Mouse (Mus musculus): ENCODE data around the gene Gm20503.

Gene Gm20503

DNA sequence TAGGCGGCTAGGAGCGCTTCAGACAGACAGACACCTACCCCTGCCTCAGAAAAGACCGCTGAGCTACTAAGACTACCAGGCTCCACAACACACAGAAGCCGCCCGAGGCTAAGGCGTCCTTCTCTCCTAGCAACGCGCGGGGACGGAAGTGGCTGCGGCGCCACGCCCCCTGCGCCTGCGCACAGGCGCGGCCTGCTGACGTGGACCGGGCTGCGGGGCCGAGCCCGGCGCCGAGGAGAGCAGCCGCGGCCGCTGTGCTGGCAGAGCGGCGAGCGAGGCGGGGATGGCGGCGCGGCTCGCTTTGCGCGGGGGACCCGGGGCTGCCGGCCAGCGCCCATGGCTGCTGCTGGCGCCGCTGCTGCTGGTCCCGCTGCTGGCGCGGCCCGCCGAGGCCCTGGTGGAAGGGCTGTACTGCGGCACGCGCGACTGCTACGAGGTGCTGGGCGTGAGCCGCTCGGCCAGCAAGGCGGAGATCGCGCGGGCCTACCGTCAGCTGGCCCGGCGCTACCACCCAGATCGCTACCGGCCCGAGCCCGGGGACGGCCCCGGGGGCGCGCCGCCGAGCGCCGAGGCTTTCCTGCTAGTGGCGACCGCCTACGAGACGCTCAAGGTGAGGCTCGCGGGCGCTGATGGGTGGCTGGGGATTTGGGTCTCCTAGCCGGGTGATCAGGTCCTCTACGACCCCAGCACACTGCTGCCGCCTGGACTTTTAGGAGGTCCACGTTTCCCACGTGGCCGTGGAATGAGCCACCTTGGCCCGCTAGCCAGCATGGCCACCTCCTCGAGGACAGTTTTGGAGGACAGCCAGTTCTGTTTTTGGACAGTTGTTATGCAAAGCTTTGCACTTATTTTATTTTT is at the start of gene Gm20503:
Gene Gm20503 (plus strand): TSS at position 263 of the 858 bp plus-strand sequence.
- DNase-seq (ENCODE audit: low read depth), result peak; percentile 97

DNA sequence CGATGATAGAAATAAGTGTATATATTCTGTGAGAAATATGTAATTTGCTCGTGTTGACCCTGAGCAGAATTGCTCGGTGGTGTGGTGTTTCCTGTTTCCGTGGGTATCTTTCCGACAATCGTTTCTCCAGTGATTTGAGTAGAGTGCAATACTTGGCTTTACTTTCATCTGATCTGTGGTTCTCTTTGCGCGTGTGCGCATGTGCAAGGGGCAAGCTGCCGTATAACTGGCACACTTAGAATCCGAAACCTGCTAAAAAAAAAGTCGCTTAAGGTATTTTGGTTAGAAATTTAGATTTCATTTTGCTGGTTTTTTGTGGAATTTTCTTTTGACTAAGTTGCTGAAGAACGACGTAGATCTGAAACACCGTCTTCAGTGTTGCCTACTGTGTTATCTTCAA is 41.3 kb upstream of the Gm20503 start:
- no peak for DNase-seq (ENCODE audit: low read depth)

DNA sequence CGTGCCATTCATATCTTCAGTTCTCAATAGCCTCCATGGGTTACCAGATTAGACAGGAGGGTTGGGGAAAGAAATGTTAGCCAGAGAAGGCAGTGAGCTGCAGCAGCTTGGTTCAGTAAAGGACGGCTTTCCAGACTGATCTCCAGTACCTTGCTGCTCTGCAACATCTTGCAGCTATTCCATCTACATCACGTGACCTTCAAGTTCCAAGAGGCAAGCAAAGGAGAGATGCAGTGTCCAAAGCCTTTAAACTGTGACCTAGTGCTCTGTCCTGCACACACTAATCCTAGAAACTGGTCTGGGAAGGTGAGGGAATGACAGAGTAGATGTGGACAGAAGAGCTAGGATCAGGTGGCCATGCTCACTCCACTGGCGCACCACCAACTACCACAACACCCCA is 39.7 kb upstream of the Gm20503 start:
- no peak for DNase-seq (ENCODE audit: low read depth)

GRCm38 (mm10) chr4:58965136-58965535 is 37.9 kb upstream of the Gm20503 start:
- peak; percentile 64 for DNase-seq (ENCODE audit: low read depth)

GRCm38 (mm10) chr4:58970678-58971077 is 32.3 kb upstream of the Gm20503 start:
- no peak for DNase-seq (ENCODE audit: low read depth)

GRCm38 (mm10) chr4:58975711-58976110 is 27.3 kb upstream of the Gm20503 start:
- DNase-seq (ENCODE audit: low read depth), result no peak

DNA sequence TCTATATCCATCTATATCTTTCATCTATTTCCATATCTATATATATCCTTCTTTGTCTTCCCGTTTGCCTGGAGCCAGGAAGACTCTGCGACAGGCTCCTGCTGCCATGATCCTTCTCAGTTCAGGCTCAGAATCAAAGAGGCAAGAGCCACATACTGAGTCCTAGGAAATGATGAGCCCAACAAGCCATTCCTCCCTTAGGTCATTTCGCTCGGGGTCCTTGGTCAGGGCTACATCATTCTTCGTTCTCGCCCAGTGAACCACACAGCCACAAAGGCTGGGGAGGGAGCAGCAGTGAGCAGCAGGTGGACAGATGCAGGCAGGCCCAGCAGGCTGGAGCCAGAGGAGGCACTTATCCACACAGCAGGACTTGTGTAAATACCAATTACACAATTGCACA is 21.6 kb upstream of the Gm20503 start:
- no peak for DNase-seq (ENCODE audit: low read depth)

- DNase-seq (ENCODE audit: low read depth), result no peak
These were observed 20.2 kb upstream of the Gm20503 start for GRCm38 (mm10) chr4:58982806-58983205.

- DNase-seq (ENCODE audit: low read depth), result peak; percentile 91
These were observed 17.8 kb upstream of the Gm20503 start for GRCm38 (mm10) chr4:58985157-58985648.

DNA sequence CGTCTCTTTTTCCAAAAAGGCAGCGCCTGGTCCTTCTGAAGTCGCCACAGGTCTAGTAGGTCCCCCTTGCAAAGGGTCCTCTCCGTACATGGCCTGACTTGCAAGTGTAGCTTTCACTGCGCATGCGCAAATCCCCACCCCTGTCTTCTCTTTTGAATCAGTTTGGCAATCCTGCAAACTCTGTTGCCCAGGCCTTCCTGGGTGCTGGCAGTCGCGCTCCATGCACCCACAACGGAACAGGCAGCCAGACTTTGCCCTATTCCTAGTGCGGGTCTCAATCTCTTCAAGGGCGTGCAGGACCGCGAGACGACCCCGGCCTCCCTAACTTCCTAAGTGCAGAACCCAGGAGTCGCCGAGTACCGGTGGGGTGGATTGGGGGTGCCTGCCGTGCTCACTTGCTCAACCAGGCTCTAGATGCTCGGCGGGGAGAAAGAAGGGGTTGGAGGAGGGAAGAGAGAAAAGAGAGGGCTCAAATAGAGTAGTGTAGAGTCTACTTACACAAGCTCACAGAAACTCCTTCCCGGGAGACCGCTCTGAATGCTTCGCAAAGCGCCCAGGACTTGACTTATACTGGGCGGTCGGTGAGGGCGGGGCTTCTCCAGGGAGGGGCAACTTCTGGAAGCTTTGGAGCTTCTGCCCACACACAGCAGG is 16.3 kb upstream of the Gm20503 start, which contains the start of gene Ptgr1:
Gene Ptgr1 (minus strand): TSS at position 580 of the 651 bp plus-strand sequence.
- peak; percentile 95 for DNase-seq (ENCODE audit: low read depth)

- no peak for DNase-seq (ENCODE audit: low read depth)
These were observed 13.6 kb upstream of the Gm20503 start for GRCm38 (mm10) chr4:58989303-58989898.

DNA sequence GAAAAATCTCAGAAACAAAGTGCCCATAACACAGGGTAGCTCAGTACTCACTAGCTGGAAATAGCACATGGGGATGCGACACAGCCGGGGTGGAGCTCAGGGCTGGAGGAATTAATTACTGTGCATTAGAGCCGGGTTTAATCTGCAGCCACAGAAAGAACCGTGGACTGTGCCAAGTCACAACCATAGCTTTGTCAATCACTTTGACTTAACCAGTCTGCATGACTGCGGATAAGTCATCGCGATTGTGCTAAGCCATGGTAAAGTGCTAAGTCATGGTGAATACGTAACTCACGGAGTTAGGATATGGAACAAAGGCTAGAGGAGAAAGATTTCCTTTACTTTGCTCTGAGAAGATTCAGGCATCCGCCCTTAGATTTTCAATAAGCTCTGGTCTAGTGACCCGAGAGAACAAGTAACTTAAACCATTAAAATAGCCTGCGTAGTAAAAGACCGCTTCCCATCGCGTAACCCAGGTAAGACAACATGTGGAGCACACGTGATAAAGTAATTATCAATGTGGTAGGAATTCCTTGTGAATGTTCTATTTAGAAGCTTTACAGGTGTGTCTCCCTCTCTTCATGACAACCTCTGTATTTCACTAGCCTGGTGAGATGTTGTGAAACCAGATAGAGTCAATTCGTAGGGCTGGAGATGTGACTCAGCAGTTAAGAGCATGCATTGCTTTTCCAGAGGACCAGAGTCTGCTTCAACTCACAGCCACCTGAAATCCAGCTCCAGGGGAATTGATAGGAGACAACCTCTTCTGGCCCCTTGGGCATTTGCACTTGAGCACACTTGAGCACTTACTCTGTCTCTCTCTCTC is 12.2 kb upstream of the Gm20503 start:
- peak; percentile 25 for DNase-seq (ENCODE audit: low read depth)

GRCm38 (mm10) chr4:58992195-58992594 is 10.8 kb upstream of the Gm20503 start:
- no peak for DNase-seq (ENCODE audit: low read depth)

- no peak for DNase-seq (ENCODE audit: low read depth)
These were observed 8.2 kb upstream of the Gm20503 start, which contains the start of gene Dnajc25 for GRCm38 (mm10) chr4:58994762-58995161. Gene Dnajc25 (plus strand): TSS chr4:58995062.

- DNase-seq (ENCODE audit: low read depth), result no peak
These were observed 7.7 kb upstream of the Gm20503 start for GRCm38 (mm10) chr4:58995251-58995693.

DNA sequence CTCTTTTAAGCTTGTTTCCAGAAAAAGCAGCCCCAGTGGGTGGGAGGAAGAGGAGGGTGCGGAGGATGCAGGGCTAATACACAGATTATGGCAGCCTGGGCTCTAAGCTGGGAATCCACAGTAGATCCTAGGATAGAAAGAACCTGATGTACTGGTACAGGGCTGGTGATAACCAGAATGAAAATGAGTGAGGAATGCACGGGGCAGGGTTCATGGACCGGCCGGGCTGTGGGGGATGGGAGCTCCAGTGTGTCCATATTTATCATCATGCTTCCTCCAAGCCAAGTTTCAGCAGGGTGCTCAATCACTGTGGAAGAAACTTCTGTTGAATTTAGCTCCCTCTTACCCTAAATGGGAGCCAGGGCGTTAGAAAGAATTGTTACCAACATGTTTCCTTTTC is 5.9 kb upstream of the Gm20503 start:
- no peak for DNase-seq (ENCODE audit: low read depth)

GRCm38 (mm10) chr4:58998688-58999087 is 4.3 kb upstream of the Gm20503 start:
- DNase-seq (ENCODE audit: low read depth), result no peak

DNA sequence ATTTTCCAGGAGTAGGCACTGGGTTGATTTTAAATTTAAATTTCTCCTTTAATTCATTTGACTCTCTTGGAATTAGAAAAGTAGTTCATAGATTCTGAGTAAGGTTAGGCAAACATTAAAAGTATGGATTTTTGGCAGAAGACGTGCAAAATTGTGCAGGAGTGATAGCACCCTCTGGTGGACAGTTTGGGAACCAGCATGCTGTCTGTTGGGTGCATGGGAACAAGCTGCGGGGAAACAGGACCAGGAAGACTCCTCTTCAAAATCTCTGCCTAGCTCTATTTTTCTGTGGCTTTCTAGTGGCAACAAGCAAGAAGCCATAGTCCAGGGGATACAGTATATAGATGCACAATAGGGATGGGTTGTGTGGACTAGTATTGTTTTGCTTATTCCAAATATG is 3.3 kb upstream of the Gm20503 start:
- peak; percentile 95 for DNase-seq (ENCODE audit: low read depth)

DNA sequence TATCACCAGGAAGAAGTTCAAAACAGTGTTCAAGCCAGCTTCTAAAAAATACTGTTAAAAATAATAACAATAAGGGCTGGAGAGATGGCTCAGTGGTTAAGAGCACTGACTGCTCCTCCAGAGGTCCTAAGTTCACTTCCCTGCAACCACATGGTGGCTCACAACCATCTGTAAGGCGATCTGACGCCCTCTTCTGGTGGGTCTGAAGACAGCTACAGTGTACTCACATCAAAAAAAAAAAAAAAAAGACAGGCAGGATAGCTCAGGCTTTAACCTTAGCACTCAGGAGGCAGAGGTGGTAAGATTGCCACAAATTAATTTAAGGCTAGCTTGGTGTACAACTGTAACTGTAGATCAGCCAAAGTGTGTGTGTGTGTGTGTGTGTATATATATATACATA is 2.4 kb upstream of the Gm20503 start:
- DNase-seq (ENCODE audit: low read depth), result peak; percentile 70

- no peak for DNase-seq (ENCODE audit: low read depth)
These were observed 793 bp downstream of the Gm20503 start for GRCm38 (mm10) chr4:59003806-59004200.

- DNase-seq (ENCODE audit: low read depth), result no peak
These were observed 3.2 kb downstream of the Gm20503 start for GRCm38 (mm10) chr4:59006211-59006610.

DNA sequence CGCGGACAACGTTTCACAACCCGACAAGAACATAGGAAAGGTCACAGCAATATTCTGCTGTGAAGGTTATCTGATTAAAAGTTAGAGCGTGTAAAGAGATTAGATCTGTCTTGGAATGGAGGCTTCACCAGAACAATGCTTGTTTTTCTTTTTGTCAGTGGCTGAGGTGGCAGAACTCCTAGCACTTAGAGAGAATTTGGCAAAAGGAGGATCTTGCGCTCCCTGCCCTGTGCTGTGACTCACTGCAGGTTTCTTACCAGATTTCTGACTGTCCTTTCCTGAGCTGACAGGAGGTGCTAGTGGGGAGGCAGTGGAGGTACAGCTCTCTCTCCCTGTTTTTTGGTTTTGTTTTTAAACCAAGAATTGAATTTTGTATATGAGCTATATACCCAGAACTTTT is 4.0 kb downstream of the Gm20503 start:
- DNase-seq (ENCODE audit: low read depth), result peak; percentile 52

Measured in NIH3T3 (cell line).